Mouse (Mus musculus) limb, embryonic 11.5 days (tissue): Measurements from ENCODE around the gene Ly75. TPM values are rescaled to one million over a fixed set of nuclear protein-coding genes. Genes with fewer than 3 reads are reported as not detected.
A peak's percentile ranks its signal among the peaks of the same experiment; 100 is the strongest.

Experiments
- ATAC-seq: fragments of 200-750 bp; cut with Nextera tagmentation; 2 replicates; pipeline ENCODE4 v1.8.0; 2017; ENCODE audit warnings: low read depth; ENCODE audit not compliant: insufficient number of reproducible peaks, low FRiP score, low TSS enrichment
- DNase-seq: peaks from one replicate; pipeline ENCODE4 v3.0.0-alpha.2; 2015; ENCODE audit warnings: low spot score
- H3K27ac ChIP-seq: fragments of 300-500 bp; sonication (generic); replicated peaks from 2 replicates; pipeline ENCODE4 v1.5.1; 2014; ENCODE audit warnings: low read depth, mild to moderate bottlenecking, low read length
- H3K27me3 ChIP-seq: fragments of 300-500 bp; sonication (generic); 2 replicates; pipeline ENCODE4 v1.6.1; 2014; ENCODE audit warnings: mild to moderate bottlenecking, low read length, mixed read lengths; ENCODE audit not compliant: control insufficient read depth, insufficient read depth
- H3K36me3 ChIP-seq: fragments of 300-500 bp; sonication (generic); 2 replicates; pipeline ENCODE4 v1.6.1; 2014; ENCODE audit warnings: mild to moderate bottlenecking, low read length, moderate library complexity, mixed read lengths; ENCODE audit not compliant: control insufficient read depth, insufficient read depth
- H3K4me1 ChIP-seq: fragments of 300-500 bp; sonication (generic); 2 replicates; pipeline ENCODE4 v1.6.1; 2014; ENCODE audit warnings: low read length, mixed read lengths; ENCODE audit not compliant: control insufficient read depth, insufficient read depth
- H3K4me2 ChIP-seq: fragments of 300-500 bp; sonication (generic); 2 replicates; pipeline ENCODE4 v1.6.1; 2014; ENCODE audit warnings: low read depth, mild to moderate bottlenecking, moderate library complexity; ENCODE audit not compliant: severe bottlenecking
- H3K4me3 ChIP-seq: fragments of 300-500 bp; sonication (generic); 2 replicates; pipeline ENCODE4 v1.5.1; 2014; ENCODE audit warnings: low read depth, low read length
- H3K9ac ChIP-seq: fragments of 300-500 bp; sonication (generic); 2 replicates; pipeline ENCODE4 v1.6.1; 2014; ENCODE audit warnings: mild to moderate bottlenecking, low read length
- H3K9me3 ChIP-seq: fragments of 300-500 bp; sonication (generic); 2 replicates; pipeline ENCODE4 v1.6.1; 2016; ENCODE audit warnings: low read length; ENCODE audit not compliant: control insufficient read depth
- WGBS: fragments of 180-500 bp; shearing (Covaris S2); extraction: QIAGEN DNeasy Blood & Tissue Kit; methylation state at CpG from one replicate; pipeline ENCODE4 v1.1.7; 2014; 5-methylcytosine and 5-hydroxymethylcytosine counted together
- polyA plus RNA-seq: library from polyadenylated mRNA; unstranded; fragments of >200 nt; fragmentation: Nextera tagmentation; extraction: Ambion mirVana; gene quantifications from 2 replicates; pipeline ENCODE4 v1.2.1, GENCODE M21; 2014

The Ly75 gene
- 6.3 and 6.7 TPM in 2 replicates for polyA plus RNA-seq

GRCm38 (mm10) chr2:60382858-60383669 lies at the start of gene Ly75:
TSS of gene Ly75 (minus strand) at chr2:60383303.
- no peak within 1 kb of the TSS for H3K27ac ChIP-seq
- WGBS = under 1% methylated on average over 46 of the region's 46 CpGs

GRCm38 (mm10) chr2:60430315-60431021 lies 47.4 kb upstream of the Ly75 start:
- no peaks in the 10 kb centered on the region for H3K9me3 ChIP-seq
- H3K4me2 ChIP-seq = no peak overlapping the region
- no peaks in the 10 kb centered on the region for H3K4me1 ChIP-seq
- H3K36me3 ChIP-seq = no peaks in the 10 kb centered on the region
- no peak overlapping the region for H3K27ac ChIP-seq
- 83% methylated on average over 8 of the region's 8 CpGs for WGBS
- DNase-seq (no peak), ATAC-seq (no peak)
- no peak overlapping the region for H3K4me3 ChIP-seq
- no peaks in the 10 kb centered on the region for H3K27me3 ChIP-seq
- H3K9ac ChIP-seq = no peak overlapping the region

More at GRCm38 (mm10) chr2:60382858-60383669, at the start of gene Ly75:
- Histone ChIP-seq H3K36me3 (no peaks in the 10 kb centered on the region), H3K27me3 (no peaks in the 10 kb centered on the region), H3K4me1 (peaks cover 7% of the 10 kb centered on the region; the same call in 1 of the 2 replicates), H3K4me2 (peak within 1 kb of the TSS; percentile 79), H3K4me3 (peak within 1 kb of the TSS; percentile 54), H3K9ac (peak within 1 kb of the TSS; percentile 73), H3K9me3 (no peaks in the 10 kb centered on the region)
- DNase-seq (peak; percentile 93), ATAC-seq (peak; percentile 96)

GRCm38 (mm10) chr2:60418075-60418474 lies 35.0 kb upstream of the Ly75 start:
- DNase-seq = peak; percentile 84
- 8% methylated on average over 6 of the region's 6 CpGs for WGBS
- H3K4me3 ChIP-seq = no peak overlapping the region
- no peak overlapping the region for H3K4me2 ChIP-seq
- no peaks in the 10 kb centered on the region for H3K9me3 ChIP-seq
- 0 out of 2 replicates have a peak, but pooled peaks have one; percentile 21 for ATAC-seq
- H3K27ac ChIP-seq = no peak overlapping the region
- H3K9ac ChIP-seq = no peak overlapping the region
- H3K4me1 ChIP-seq = no peaks in the 10 kb centered on the region
- H3K36me3 ChIP-seq = no peaks in the 10 kb centered on the region
- H3K27me3 ChIP-seq = no peaks in the 10 kb centered on the region

GRCm38 (mm10) chr2:60414334-60414733 lies 31.2 kb upstream of the Ly75 start:
- H3K4me3 ChIP-seq = no peak overlapping the region
- no peaks in the 10 kb centered on the region for H3K27me3 ChIP-seq
- no peaks in the 10 kb centered on the region for H3K4me1 ChIP-seq
- H3K4me2 ChIP-seq = no peak overlapping the region
- H3K36me3 ChIP-seq = no peaks in the 10 kb centered on the region
- no peaks in the 10 kb centered on the region for H3K9me3 ChIP-seq
- no peak for ATAC-seq
- no peak for DNase-seq
- no peak overlapping the region for H3K27ac ChIP-seq
- WGBS = 57% methylated on average over 8 of the region's 8 CpGs
- no peak overlapping the region for H3K9ac ChIP-seq

GRCm38 (mm10) chr2:60413006-60413650 lies 30.0 kb upstream of the Ly75 start:
- 84% methylated on average over 18 of the region's 18 CpGs for WGBS
- no peak for ATAC-seq
- DNase-seq = no peak

GRCm38 (mm10) chr2:60411181-60411580 lies 28.1 kb upstream of the Ly75 start:
- Histone ChIP-seq H3K36me3 (no peaks in the 10 kb centered on the region), H3K27me3 (no peaks in the 10 kb centered on the region), H3K27ac (no peak overlapping the region), H3K9me3 (no peaks in the 10 kb centered on the region), H3K4me3 (no peak overlapping the region), H3K4me1 (no peaks in the 10 kb centered on the region), H3K4me2 (no peak overlapping the region), H3K9ac (no peak overlapping the region)
- WGBS = 89% methylated on average over 7 of the region's 7 CpGs
- DNase-seq (no peak), ATAC-seq (no peak)

More at GRCm38 (mm10) chr2:60413006-60413650, 30.0 kb upstream of the Ly75 start:
- Histone ChIP-seq H3K27ac (no peak overlapping the region), H3K9me3 (no peaks in the 10 kb centered on the region), H3K4me1 (no peaks in the 10 kb centered on the region), H3K27me3 (no peaks in the 10 kb centered on the region), H3K9ac (no peak overlapping the region), H3K36me3 (no peaks in the 10 kb centered on the region), H3K4me3 (no peak overlapping the region), H3K4me2 (no peak overlapping the region)

GRCm38 (mm10) chr2:60409989-60410763 lies 27.1 kb upstream of the Ly75 start:
- no peak overlapping the region for H3K27ac ChIP-seq
- no peaks in the 10 kb centered on the region for H3K4me1 ChIP-seq
- DNase-seq (no peak), ATAC-seq (no peak)
- no peaks in the 10 kb centered on the region for H3K27me3 ChIP-seq
- H3K36me3 ChIP-seq = no peaks in the 10 kb centered on the region
- WGBS = 65% methylated on average over 11 of the region's 11 CpGs
- no peak overlapping the region for H3K4me2 ChIP-seq
- H3K4me3 ChIP-seq = no peak overlapping the region
- H3K9me3 ChIP-seq = no peaks in the 10 kb centered on the region
- no peak overlapping the region for H3K9ac ChIP-seq

- DNase-seq = no peak
- Histone ChIP-seq H3K4me3 (no peak overlapping the region), H3K27me3 (no peaks in the 10 kb centered on the region), H3K4me2 (no peak overlapping the region), H3K9me3 (no peaks in the 10 kb centered on the region), H3K9ac (no peak overlapping the region), H3K36me3 (no peaks in the 10 kb centered on the region), H3K4me1 (no peaks in the 10 kb centered on the region), H3K27ac (no peak overlapping the region)
- 65% methylated on average over 6 of the region's 6 CpGs for WGBS
- ATAC-seq = no peak
Measured at GRCm38 (mm10) chr2:60409194-60409593, 26.1 kb upstream of the Ly75 start.
